Mouse (Mus musculus): ENCODE data around the gene Kif16b. TPM values are rescaled to one million over a fixed set of nuclear protein-coding genes. Genes with fewer than 3 reads are reported as not detected.
"Not testable (repeated sequence)": the region's sequence is repeated elsewhere in the genome, so short reads cannot be mapped to it uniquely, and the experiment has no call there.

Gene Kif16b
- total RNA-seq, 4 experiments from 2014 or later, result 17.0 to 18.0 (median 17.4) TPM

GRCm38 (mm10) chr2:142599235-142599634 is 302.1 kb downstream of the Kif16b start:
- DNase-seq (ENCODE audit: low spot score in 2 of 2), result no peak

DNA sequence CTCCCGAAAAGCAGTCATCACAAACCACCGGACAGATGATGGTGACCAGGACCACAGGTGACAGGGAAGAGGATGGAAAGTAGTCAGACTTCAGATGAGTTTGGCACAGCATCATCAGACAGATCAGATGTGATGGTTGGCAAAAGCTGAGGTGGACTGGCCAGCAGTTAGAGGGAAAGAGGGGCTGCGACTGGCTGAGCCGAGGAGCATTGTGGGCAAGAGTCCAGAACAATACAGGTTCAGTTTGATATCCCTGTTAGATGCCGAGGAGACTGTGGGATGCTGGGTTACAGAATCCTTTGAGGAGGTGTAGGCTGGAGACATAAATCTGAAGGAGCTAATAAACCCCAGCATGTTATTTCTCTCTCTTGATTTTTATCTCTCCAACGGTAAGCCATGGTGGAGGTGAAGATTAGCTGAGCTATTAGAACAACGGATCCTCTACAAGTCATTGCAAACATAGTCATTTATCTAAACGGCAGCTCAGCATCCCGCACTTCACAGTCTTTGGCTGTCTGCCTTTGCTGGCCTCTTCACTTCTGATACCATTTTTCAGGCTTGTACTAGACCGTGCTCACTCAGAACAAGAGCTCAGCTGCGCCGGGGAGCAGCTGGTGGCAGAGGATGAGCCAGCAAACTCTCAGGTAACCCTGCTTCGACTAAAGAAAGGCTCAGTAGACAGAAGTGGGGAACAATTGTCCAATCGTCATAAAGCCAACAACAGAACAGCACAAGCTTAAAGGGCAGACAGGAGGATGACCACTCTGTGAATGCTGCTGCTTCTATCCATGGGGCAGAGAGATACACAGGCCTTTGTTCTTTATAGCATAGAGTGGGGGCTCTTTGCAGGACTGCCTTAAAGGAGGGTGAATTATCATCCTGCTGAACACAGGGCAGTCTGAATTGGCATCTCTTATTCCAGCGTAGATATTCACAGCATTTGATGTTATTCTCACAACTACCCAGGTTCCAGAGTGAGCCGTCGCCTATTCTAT is 304.9 kb downstream of the Kif16b start:
- DNase-seq (ENCODE audit: low spot score in 2 of 2), result no peak

DNA sequence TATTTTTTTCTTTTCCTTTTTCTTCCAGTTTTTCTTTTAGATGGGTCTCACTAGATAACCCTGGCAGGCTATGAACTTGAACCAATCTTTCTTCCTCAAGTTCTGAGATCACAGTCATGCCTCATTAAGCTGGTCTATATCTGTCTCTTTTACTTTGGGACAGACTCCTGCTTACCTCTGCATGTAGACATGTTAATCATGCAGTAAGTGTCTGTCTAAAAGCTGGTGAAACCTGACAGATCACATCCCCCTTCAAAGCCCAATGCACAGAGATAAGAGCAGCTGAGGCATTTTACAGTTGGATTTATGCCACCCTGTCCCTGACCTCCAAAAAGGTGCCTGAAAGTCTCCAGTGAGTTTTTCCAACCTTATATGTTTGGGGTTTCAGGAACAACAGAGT is 310.4 kb downstream of the Kif16b start:
- no peak for DNase-seq (ENCODE audit: low spot score in 2 of 2)

DNA sequence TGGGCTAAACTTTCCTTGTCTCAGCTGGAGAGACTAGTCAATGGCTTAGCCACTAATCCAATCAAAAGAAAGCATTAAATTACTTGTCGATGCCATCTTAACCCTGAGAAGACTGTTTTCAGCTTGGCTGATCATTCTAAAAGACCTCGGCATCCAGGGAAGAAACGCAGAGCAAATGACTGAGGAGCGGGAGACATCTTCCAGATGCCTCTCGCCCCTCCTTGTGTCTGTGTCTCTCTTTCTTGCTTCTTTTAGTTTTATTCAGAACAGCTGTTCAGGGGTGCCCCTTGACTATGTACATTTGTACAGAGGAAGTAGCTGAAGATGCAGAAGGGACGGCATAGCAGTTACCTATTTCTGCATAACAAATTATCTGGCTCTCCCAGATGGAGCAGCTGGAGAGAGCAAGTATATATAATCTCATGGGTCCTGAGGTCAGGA is 311.0 kb downstream of the Kif16b start:
- no peak for DNase-seq (ENCODE audit: low spot score in 2 of 2)

DNA sequence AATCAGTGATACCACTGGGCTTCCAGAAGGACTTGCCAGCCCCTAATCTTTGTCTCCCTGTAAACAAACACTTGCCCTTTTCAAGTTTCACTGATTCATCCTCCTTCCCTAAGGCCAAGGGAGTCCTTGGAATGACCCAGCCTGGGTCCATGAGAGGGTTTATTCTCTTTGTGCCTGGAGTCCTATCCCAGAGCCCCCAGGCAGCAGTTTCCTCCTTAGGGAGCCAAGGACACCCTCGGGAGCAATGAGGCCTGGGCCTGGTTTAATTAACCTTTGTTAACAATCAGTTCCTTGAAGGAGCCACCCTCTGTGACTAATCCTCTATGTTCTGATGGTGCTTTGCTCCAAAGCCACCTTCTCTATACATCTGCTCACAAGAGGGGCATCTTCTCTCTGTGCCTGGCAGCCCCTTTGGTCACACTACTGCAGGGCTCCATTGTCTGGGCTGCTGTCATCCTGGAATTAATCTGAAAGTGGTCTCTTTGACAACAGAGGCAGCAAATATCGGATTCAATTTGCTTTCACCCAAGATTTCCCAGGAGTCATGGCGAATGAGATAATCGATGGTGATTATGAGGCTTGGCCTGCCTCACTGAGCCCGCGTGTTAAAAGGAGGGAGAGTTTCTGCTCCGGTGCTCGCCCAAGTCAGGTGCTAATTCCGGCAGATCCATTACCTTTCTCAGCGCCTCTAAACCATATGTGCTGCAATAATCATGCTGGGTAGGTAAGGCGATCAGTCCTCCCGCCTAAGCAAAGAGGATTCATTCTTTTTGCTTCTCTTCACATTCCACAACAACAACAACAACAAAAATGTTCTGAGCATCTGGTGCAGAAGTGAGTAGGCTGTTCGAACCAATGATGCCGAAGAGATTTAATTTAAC is 311.7 kb downstream of the Kif16b start:
- no peak for DNase-seq (ENCODE audit: low spot score in 2 of 2)

GRCm38 (mm10) chr2:142585845-142586244 is 315.5 kb downstream of the Kif16b start:
- no peak for DNase-seq (ENCODE audit: low spot score in 2 of 2)

DNA sequence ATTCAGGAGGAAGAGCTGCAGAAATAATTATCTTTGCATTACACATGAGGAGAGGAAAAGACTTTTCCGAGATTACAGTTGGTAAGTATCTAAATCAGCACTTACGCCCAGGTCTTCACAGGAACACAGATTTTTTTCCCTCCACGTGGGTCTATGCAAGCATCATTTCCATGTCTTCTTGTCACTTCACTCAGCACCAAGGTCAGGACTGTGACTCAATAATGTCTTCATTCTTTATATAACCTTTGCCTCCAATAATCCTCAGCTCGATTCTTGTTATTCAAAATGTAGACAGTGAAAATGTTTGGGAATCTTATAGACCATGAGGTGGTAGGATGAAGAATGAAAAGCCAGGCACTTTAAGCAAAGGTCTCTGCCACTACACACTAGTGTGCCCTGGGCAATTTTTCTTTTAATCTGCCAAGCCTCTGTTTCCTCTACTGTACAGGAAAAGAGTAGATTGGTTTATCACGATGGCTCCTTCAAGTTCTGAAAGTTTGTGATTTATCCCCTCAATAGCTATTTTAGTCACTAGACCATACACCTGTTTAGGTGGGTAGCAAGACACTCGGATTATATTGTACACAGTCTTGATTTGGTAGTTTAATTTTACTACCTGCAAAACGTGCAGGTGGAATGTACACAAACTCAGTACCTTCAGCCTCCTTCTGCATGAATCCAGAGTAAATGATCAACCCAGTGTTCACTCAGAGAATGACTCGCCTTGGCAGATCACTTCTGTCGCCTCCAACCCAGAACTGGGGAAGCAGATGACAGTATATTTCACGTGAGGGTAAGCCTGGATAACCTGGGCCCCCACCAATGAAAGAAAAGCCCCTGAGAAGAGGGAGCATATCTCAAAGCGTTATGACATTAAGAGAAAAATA is 316.2 kb downstream of the Kif16b start:
- no peak for DNase-seq (ENCODE audit: low spot score in 2 of 2)

- DNase-seq (ENCODE audit: low spot score in 2 of 2), result no peak
Observed at GRCm38 (mm10) chr2:142580449-142580848, 320.9 kb downstream of the Kif16b start.

- DNase-seq (ENCODE audit: low spot score in 2 of 2), result not testable (repeated sequence)
Observed at GRCm38 (mm10) chr2:142577414-142577813, 323.9 kb downstream of the Kif16b start.

- DNase-seq (ENCODE audit: low spot score in 2 of 2), result no peak
Observed at GRCm38 (mm10) chr2:142569771-142570170, 331.6 kb downstream of the Kif16b start.

Other genes starting within 250 kb of the Kif16b start
- 10 to 100 TPM; 32.3 to 39.4 (median 34.5) TPM for gene Snrpb2, start 161.5 kb upstream of the Kif16b start, total RNA-seq (2022)
- not detected for gene Otor, start 176.9 kb upstream of the Kif16b start, total RNA-seq (2022)